Mouse (Mus musculus): ENCODE results near the gene Prelp.

- no peak for TF ChIP-seq MAFK (IDR thresholded peaks at IDR 0.05; ENCODE audit: insufficient read depth, low read depth, low read length)
- no peak for TF ChIP-seq CHD2 (IDR thresholded peaks at IDR 0.05; ENCODE audit: low read depth, low read length)
- no peak for TF ChIP-seq ZNF384 (IDR thresholded peaks at IDR 0.05; ENCODE audit: low read depth, low read length)
- no peak for TF ChIP-seq ZC3H11A (IDR thresholded peaks at IDR 0.05; ENCODE audit: borderline replicate concordance, low read depth, low read length)
These were observed 8.2 kb downstream of the Prelp start for GRCm38 (mm10) chr1:133913018-133913417.
